Mouse (Mus musculus) intestine, postnatal 0 days (tissue): ENCODE measurements around the gene Bpnt1. TPM values are rescaled to one million over a fixed set of nuclear protein-coding genes. Genes with fewer than 3 reads are reported as not detected.
"Not testable (repeated sequence)": the region's sequence is repeated elsewhere in the genome, so short reads cannot be mapped to it uniquely, and the experiment has no call there.

Source experiments
- ATAC-seq: fragments of 200-750 bp; cut with Nextera tagmentation; 2 replicates; pipeline ENCODE4 v1.8.0; 2017; ENCODE audit warnings: mild to moderate bottlenecking, moderate TSS enrichment, moderate library complexity
- H3K27ac ChIP-seq: fragments of 300-500 bp; sonication (generic); 2 replicates; pipeline ENCODE4 v1.5.1; 2014; ENCODE audit warnings: mild to moderate bottlenecking, low read depth, low read length, moderate library complexity
- H3K27me3 ChIP-seq: fragments of 300-500 bp; sonication (generic); replicated peaks from 2 replicates; pipeline ENCODE4 v1.6.1; 2014; ENCODE audit warnings: low read length, mixed read lengths; ENCODE audit not compliant: control insufficient read depth, insufficient read depth
- H3K36me3 ChIP-seq: fragments of 300-500 bp; sonication (generic); 2 replicates; pipeline ENCODE4 v1.6.1; 2014; ENCODE audit warnings: mild to moderate bottlenecking, moderate library complexity; ENCODE audit not compliant: control insufficient read depth, insufficient read depth
- H3K4me1 ChIP-seq: fragments of 300-500 bp; sonication (generic); replicated peaks from 2 replicates; pipeline ENCODE4 v1.6.1; 2014; ENCODE audit warnings: antibody characterized with exemption, low read length, mixed read lengths; ENCODE audit not compliant: control insufficient read depth, insufficient read depth
- H3K4me2 ChIP-seq: fragments of 300-500 bp; sonication (generic); replicated peaks from 2 replicates; pipeline ENCODE4 v1.6.1; 2014; ENCODE audit warnings: low read depth, mild to moderate bottlenecking, moderate library complexity
- H3K4me3 ChIP-seq: fragments of 300-500 bp; sonication (generic); 2 replicates; pipeline ENCODE4 v1.5.1; 2014; ENCODE audit warnings: low read depth, low read length
- H3K9ac ChIP-seq: fragments of 300-500 bp; sonication (generic); 2 replicates; pipeline ENCODE4 v1.6.1; 2014; ENCODE audit warnings: mild to moderate bottlenecking, low read depth, low read length
- H3K9me3 ChIP-seq: fragments of 300-500 bp; sonication (generic); 2 replicates; pipeline ENCODE4 v1.6.1; 2016; ENCODE audit warnings: mixed run types; ENCODE audit not compliant: control insufficient read depth
- CTCF ChIP-seq: sonication (generic); IDR thresholded peaks from 2 replicates; pipeline ENCODE4 v1.5.1; 2016; ENCODE audit warnings: low read depth, mild to moderate bottlenecking, control low read depth, antibody characterized with exemption, moderate library complexity
- WGBS: fragments of 180-500 bp; shearing (Covaris S2); extraction: QIAGEN DNeasy Blood & Tissue Kit; methylation state at CpG from one replicate; pipeline ENCODE4 v1.1.7; 2014; 5-methylcytosine and 5-hydroxymethylcytosine counted together
- polyA plus RNA-seq: library from polyadenylated mRNA; unstranded; fragments of >200 nt; fragmentation: Nextera tagmentation; extraction: Ambion mirVana; gene quantifications from 2 replicates; pipeline ENCODE4 v1.2.1, GENCODE M21; 2015

The Bpnt1 gene
- polyA plus RNA-seq, 1 experiment from 2014 or later, result 302 TPM

- TF ChIP-seq CTCF, result no peak
- Histone ChIP-seq H3K4me2 (no peak overlapping the region), H3K36me3 (peaks cover 64% of the 10 kb centered on the region), H3K9me3 (no peaks in the 10 kb centered on the region), H3K27ac (no peak overlapping the region; the same call in 1 of the 2 replicates), H3K4me1 (peaks cover 5% of the 10 kb centered on the region; the same call in 1 of the 2 replicates), H3K4me3 (no peak overlapping the region), H3K9ac (no peak overlapping the region), H3K27me3 (no peaks in the 10 kb centered on the region)
- WGBS, result 77% methylated on average over 16 of the region's 16 CpGs
- ATAC-seq, result no peak
Measured at GRCm38 (mm10) chr1:185315846-185316568, 15.9 kb upstream of the Bpnt1 start.

- not testable (repeated sequence) for H3K27ac ChIP-seq, H3K27me3 ChIP-seq, ATAC-seq, H3K4me1 ChIP-seq, H3K9me3 ChIP-seq, H3K9ac ChIP-seq
- Histone ChIP-seq H3K36me3 (peaks cover 37% of the 10 kb centered on the region), H3K4me2 (peak overlapping the region; percentile 79), H3K4me3 (peak overlapping the region; percentile 85)
- WGBS, result 47% methylated on average over 3 of the region's 3 CpGs
Measured at GRCm38 (mm10) chr1:185327754-185328345, 4.1 kb upstream of the Bpnt1 start.

GRCm38 (mm10) chr1:185328721-185329610 is 3.0 kb upstream of the Bpnt1 start, which contains the start of gene Iars2:
TSS of gene Iars2 (minus strand) at chr1:185329396.
- no peaks in the 10 kb centered on the region for H3K27me3 ChIP-seq
- peak within 1 kb of the TSS; percentile 85 for H3K4me3 ChIP-seq
- H3K4me2 ChIP-seq, result peak within 1 kb of the TSS; percentile 79
- no peaks in the 10 kb centered on the region for H3K9me3 ChIP-seq
- H3K9ac ChIP-seq, result peak within 1 kb of the TSS; percentile 82
- peaks cover 26% of the 10 kb centered on the region for H3K36me3 ChIP-seq
- WGBS, result under 1% methylated on average over 71 of the region's 76 CpGs
- ATAC-seq, result peak; percentile 78
- TF ChIP-seq CTCF, result no peak
- no peaks in the 10 kb centered on the region; the same call in 1 of the 2 replicates for H3K4me1 ChIP-seq
- H3K27ac ChIP-seq, result peak within 1 kb of the TSS; percentile 93

GRCm38 (mm10) chr1:185329851-185330250 is 2.1 kb upstream of the Bpnt1 start:
- Histone ChIP-seq H3K36me3 (peaks cover 19% of the 10 kb centered on the region), H3K4me1 (no peaks in the 10 kb centered on the region; the same call in 1 of the 2 replicates), H3K9ac (no peak overlapping the region), H3K4me3 (no peak overlapping the region; the same call in 1 of the 2 replicates), H3K27me3 (no peaks in the 10 kb centered on the region), H3K4me2 (0 out of 2 replicates have a peak overlapping the region, but pooled peaks have one; percentile 79), H3K27ac (no peak overlapping the region), H3K9me3 (no peaks in the 10 kb centered on the region)
- TF ChIP-seq CTCF, result no peak
- ATAC-seq, result no peak
- WGBS, result 91% methylated on average over 8 of the region's 8 CpGs

GRCm38 (mm10) chr1:185331364-185331763 is 585 bp upstream of the Bpnt1 start:
- peak overlapping the region; percentile 68; the same call in 1 of the 2 replicates for H3K4me2 ChIP-seq
- no peaks in the 10 kb centered on the region for H3K9me3 ChIP-seq
- no peak overlapping the region for H3K9ac ChIP-seq
- H3K27ac ChIP-seq, result no peak overlapping the region
- no peaks in the 10 kb centered on the region for H3K4me1 ChIP-seq
- TF ChIP-seq CTCF, result peak; percentile 31; the same call in 1 of the 2 replicates
- WGBS, result 40% methylated on average over 5 of the region's 5 CpGs
- peaks cover 8% of the 10 kb centered on the region for H3K36me3 ChIP-seq
- peak overlapping the region; percentile 56; the same call in 1 of the 2 replicates for H3K4me3 ChIP-seq
- ATAC-seq, result no peak
- H3K27me3 ChIP-seq, result no peaks in the 10 kb centered on the region
